Mouse (Mus musculus) left cerebral cortex, adult 11 months (tissue): ENCODE data around the gene Kat6b.
"Not testable (repeated sequence)": the region's sequence is repeated elsewhere in the genome, so short reads cannot be mapped to it uniquely, and the experiment has no call there.

Experiments
- DNase-seq: peaks from one replicate; pipeline ENCODE4 v3.0.0; 2022; ENCODE audit warnings: low spot score

Gene Kat6b

DNA sequence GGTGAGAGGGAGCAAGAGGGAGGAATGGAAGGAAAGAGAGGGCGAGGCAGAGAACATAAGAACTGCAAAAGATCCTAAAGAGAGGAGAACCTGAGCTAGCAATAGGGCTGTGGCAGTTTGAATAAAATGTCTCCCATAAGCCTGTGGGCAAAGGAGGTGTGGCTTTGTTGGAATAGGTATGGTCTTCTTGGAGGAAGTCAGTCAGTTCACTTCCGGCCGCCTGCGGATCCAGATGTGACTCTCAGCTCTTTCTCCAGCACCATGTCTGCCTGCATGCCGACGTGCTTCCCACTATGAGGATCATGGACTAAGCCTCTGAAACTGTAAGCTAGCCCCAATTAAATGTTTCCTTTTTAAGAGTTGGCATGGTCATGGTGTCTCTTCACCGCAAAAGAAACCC, at the start of gene Kat6b:
Gene Kat6b, plus strand, starts transcription at position 204 of the 400 bp plus-strand sequence.
- DNase-seq, result no peak

DNA sequence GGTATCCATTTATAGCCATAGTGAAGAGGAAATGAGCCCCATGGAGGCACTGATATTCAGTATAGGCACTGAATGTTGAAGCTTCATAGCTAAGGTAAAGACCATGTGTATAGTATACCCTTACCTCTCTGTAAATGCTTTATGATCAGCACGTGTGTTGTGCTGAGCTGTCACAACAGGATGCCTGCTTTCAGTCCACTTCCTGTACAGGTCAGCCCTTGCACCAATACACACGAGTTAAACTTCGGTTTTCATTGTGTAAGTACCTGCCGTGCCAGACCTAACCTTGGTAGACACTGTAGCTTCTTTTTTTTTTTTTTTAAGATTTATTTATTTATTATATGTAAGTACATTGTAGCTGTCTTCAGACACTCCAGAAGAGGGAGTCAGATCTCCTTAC, 47.8 kb upstream of the Kat6b start:
- DNase-seq, result no peak

DNA sequence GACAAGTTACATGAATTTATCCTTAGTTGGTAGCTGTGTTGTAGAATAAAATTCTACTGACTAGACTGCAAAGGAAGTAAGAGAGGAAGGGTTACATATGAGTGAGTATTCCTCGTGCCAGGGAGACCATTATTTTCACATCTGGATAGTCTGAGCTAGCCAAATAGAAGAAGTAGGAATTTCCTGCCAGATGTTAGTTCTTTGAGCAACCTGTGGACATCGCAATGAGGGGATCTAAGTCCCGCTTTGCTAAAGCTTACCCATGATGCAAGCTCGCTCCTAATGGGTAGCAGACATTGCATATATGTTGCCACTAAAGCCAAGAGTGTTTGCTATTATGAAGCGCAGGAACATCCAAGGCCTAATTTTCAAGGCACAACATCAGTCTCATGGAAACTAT, 47.2 kb upstream of the Kat6b start:
- no peak for DNase-seq

DNA sequence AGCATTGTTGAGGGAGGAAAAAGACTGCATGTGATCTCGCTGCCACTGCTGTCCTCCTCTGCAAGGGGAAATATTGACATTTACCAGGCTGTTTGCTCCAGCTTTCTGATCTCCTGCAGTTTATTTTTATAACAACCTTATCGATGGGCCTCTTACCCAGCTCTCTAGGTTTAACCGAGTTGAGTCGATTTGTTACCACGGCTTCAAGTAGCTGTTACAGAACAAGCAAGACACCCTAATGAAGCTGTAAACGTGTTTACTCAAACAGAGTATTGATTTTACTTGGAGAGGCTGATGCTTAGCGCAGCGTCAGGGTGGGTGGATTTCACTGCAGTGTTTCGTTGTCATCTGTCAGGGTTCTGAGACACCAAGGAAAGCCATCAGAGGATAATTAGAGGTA, 46.5 kb upstream of the Kat6b start:
- DNase-seq, result no peak

DNA sequence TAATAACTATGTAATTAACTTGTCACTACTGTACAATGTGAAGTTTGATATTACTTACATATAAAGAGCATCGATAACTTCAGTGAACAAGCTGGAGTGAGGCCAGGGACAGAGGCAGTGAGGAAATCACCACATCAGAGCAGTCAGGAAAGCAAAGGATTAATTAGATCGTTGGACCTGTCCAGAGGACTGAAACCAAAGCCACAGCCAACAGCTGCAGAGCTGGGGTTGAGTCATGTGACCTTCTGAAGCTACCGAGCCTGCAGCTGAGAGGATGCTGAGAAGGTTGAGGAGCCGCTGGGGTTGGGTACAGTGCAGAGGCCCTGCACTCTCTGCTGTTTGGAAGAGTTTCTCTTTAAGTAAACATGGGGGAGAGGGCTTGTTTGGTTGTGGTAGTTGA, 41.4 kb upstream of the Kat6b start:
- DNase-seq, result no peak

DNA sequence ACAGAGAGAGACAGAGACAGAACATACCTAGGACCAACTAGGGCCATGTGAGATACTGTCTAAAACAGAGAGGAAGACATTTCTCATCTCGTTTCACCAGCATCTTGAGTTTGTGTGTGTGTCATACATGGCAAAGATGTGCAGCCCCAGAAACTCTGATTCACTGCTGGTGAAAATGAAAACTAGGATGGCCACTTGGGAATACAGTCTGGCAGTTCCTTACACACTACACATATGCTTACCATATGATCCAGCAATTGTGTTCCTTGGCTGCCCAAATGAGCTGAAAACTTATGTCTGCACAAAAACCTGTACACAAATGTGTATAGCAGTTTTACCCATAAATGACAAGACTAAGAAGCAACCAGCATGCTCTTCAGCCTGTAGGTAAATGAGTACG, 40.7 kb upstream of the Kat6b start:
- no peak for DNase-seq

DNA sequence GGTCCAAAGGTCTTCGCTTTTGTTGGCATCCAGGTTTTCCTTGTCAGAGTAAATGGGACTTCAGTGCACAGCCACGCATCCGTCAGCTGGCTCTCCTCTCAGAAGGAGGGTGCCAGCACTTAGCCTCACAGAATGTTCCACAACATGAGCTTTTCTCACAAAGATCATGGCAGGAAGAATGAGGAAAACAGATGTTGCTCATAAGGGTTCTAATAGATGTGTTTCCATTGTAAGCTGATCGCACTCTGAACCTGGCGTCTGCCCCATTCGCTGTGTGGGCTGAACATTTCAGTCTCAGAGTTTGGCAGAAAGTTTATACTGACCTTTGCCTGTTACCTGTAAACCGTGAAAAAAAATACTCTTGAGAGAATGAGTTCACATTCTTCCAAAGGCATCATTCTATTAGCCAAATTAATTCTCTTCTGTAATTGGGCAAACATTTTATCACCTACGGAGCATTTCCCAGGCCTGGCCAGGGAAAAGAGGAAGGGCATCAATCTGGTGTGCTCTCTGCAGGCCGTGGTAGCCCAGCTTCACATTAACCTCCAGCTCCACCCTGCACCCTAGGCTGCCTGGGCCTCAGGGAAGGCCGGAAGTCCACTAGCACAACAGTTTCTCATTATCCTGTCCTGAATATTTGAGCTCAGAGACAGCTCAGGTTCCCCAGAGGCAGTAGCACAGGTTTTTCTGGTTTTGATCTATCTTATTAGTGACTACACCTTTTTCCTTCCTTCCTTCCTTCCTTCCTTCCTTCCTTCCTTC, 39.3 kb upstream of the Kat6b start:
- no peak for DNase-seq

DNA sequence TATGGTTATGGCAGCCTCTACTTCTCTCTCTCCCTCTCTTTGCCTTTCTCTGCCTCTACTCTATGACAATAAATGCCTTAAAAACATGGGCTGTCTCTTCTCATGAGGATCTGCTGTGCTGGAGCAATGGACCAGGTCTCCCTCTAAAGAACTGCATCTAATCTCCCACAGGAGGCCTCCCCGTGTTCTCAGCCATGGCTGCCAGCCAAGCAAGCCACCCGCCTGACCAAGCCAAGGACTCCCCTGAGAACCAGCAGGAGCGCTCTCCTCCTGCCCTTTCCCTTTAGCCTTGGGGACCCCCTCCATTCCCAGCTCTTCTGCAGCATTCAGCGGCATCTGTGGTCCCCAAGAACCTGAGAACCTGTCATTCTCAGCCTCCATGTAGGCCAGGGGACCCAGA, 28.7 kb upstream of the Kat6b start:
- DNase-seq, result no peak

DNA sequence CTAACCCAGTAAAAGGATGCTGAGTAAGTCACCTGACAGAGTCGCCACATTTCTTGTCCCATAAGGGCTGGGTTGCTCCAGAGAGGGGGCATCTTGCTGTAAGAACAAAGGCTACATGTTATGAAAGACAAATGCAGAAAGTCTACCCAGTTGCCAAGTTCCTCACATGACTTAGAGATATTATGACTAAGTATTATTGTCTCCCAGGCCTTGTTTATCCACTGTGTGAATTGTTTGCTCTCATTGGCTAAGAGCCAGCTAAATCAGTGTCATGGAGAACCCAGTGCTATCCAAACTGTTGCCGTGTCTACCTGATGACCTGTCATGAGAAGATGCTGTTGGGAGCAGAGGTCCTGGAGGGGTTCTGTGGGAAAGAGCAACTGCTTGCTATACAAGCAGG, 27.3 kb upstream of the Kat6b start:
- no peak for DNase-seq

DNA sequence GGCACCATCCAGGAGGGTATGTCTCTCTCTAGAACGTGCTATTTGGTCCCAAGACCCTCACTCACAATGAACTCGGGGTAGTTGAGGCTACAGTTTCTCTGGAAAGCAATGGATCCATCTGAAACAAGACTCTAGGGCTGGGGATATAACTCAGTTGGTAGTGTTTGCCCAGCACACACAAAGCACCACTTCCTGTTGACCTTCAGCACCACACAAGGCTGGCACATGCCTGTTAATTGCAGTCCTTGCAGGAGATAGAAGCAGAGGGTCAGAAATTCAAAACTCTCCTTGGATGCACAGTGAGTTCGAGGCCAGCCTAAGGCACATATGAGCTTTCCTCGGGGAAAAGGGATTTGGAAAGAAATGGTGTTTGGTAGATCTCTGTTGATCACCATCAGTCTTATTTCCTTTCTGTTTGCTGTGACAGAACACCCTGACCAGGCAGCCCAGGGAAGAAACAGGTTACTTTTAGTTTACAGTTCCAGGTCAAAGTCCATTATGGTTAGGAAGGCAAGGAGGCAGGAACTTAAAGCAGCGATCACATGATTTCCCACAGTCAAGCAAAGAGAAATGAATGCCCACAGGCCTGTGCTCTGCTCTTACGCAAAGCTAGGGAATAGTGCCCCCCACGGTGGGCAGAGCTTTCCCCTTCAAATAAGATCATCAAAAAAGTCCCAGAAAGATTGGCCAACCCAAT, 25.4 kb upstream of the Kat6b start:
- DNase-seq, result no peak

DNA sequence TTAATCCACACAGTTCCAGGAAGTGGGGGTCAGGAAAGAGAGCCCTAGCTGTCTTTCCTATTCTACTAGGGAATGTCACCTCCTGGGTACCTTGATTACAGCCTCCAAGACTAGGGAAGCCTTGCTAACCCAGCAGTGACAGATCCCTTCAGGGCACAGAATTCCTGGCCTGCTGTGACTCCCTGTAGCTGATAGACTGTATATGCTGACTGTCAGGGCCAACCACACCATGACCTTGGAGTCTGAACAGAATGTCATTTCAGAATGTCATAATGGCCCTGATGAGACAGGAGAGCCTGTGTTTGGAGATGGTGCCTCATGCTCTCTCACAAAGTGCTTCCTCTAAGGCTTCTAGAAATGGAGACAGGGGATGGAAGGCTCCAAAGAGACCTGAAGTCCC, 24.7 kb upstream of the Kat6b start:
- no peak for DNase-seq

DNA sequence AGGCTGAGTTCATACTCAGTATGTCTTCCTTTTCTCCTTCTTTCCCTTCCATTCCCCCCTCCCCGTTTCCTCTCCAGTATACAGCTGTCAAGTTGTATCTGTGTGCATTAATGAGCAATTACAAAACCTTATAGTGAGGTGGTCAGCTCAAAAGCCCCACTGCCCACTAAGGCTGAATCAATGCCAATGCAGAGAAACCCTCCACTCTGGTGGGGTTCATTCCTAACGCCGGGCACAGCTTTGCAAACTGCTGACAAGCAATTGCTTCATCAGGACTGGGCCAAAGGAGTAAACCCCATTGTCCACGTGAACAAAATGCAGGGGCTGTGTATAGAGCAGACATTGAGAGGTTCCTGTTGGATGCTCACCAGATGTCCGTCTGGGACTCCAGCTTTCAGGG, 23.4 kb upstream of the Kat6b start:
- DNase-seq, result no peak

DNA sequence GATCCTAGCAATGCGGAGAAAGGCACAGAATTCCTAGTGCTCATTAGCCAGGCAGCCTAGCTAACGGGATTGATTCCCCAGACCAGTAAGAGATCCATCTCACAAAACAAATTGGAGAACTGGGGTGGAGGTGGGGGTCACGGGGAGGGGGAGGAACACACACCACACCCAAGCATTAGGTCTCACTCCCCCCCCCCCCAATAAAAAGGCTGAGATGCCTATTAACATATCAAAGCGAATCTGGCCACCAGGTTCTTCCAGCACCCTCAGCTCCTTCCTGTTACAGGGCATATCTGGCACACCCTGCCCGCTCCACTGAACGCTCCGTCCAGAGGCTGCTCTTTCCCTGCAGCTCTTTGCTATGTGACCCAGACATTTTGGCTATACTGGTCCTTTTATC, 22.5 kb upstream of the Kat6b start:
- DNase-seq, result no peak

DNA sequence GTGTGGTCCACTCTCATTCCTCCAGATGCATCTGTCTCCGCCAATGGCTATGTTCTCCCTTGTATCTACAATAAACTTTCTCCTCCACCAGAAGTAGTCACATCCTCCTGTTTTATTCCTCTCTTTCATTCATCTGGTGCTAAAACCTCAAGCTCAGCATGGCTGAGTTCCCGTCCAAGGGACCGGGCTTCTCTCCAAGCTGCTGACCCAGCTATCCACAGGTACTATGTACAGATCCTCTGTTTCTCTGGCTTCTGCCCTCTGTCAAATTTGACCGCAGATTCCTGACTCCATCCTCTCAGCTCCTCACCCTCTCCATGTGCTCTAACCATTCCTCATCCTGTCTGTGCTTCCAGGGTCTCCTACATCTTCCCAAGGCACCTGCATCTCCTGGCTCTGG, 22.1 kb upstream of the Kat6b start:
- no peak for DNase-seq

DNA sequence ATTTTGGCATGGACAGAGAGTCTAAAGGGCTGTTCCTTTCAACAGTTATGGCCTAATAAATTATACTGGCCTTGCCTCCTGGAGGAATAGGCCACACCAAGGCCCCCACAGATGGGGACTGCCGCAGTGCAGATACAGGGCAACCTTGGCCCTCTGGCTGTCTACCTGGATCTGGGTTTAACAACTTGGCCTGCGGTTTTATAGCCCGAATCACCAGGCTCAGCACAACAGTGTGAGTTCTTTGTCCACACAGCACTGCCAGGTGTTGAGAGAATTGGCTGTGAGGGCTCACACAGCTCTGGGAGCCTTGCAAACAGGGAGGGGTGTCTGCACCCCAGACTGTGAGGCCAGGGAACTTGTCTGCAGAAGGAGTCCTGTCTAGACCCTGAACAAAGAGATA, 18.8 kb upstream of the Kat6b start:
- DNase-seq, result no peak

DNA sequence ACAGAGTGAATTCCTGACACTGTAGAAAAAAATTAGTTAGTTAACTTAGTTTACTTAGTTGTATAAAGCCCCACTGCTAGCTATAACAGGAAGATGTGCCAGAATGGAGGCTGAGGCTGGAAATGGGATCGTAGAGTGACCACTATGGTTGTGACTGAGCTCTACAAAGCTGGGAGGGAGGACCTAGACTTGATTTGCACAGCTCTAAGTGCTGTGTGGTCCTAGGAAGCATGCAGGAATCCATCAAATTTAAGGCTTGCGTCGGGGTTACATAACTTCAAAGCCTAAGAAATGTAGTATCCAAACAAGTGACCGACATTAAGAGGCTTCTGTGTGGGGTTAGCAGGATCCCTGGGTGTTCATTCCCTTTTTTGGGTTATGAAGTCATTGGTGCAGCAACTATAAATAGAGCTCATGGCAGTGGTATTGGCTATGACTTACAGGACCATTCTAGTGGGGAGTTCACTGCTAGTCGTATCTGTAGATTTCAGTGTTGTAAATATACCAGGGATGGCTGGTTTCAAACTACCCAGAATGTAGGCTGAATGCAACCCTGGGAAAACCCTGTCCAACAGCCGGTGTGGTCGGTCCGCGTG, 18.0 kb upstream of the Kat6b start:
- DNase-seq, result no peak

DNA sequence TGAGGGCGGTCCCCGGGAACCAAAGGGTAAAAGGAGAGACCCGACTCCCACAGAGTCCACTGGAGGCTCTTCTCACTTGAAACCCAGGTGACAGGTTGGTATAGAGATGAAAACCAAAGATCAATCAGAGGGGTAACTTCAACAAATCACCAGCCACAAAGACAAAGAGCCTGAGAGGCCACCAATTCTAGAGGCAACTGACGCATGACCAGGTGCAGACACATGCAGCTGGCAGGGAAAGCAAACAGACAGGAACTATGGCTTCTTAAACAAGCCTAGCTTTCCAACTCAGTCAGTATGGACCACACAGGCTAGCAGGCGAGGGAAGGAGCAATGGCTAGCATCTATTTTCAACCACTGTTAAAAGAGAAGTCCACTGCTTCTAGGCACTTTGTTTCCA, 10.8 kb upstream of the Kat6b start:
- DNase-seq, result no peak

DNA sequence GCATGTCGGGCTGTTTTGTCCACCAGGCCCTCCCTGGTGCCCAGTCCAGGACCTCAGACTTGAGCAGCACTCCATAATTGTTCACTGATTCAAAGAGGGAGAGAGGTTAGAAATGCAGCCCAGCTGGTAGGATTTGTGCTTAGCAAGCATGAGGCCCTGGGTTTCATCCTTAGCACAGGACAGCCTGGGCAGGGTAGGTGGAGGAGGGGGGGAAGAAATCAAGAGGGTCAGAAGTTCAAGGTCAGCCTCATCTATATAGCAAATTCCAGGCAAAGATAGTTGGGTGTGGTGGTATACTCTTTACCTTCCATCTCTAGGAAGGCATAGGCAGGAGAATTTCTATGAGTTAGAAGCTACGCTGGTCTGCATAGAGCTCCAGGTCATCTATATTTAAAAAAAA, 9.3 kb upstream of the Kat6b start:
- no peak for DNase-seq

DNA sequence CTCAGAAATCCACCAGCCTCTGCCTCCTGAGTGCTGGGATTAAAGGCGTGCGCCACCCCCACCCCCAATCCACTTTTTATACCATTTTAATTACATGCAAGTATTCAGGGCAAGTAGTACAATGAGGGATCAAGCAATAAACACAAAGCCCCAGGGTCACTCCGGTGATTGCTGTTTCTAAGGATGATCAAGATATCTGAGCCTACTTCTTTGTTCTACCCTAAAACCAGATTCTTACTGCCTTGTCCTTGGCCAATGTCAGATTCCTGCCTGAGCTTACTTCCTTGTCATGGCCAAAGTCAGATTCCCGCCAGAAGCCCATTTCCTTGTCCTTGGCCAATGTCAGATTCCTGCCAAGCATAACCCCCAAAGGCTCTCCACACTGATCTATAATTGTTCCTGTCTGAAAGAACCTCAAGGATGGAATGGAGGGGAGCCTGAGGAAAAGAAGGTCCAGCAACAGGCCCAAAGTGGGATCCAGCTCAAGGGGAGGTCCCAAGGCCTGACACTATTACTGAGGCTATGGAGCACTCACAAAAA, 6.6 kb upstream of the Kat6b start:
- not testable (repeated sequence) for DNase-seq

DNA sequence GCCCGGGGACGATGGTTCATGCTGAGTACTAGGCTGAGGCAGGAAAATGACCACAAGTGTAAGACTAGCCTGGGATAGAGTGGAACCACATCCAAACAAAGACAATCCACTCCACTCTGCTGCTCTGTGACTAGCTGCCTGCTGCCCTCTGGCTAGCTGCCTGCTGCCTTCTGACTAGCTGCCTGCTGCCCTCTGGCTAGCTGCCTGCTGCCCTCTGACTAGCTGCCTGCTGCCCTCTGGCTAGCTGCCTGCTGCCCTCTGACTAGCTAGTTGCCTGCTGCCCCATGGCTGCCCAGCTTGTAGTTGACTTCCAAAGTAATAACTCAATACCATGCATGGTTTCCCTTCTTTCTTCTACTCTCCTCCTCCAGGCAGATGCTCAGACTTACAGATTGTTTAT, 4.1 kb upstream of the Kat6b start:
- no peak for DNase-seq

DNA sequence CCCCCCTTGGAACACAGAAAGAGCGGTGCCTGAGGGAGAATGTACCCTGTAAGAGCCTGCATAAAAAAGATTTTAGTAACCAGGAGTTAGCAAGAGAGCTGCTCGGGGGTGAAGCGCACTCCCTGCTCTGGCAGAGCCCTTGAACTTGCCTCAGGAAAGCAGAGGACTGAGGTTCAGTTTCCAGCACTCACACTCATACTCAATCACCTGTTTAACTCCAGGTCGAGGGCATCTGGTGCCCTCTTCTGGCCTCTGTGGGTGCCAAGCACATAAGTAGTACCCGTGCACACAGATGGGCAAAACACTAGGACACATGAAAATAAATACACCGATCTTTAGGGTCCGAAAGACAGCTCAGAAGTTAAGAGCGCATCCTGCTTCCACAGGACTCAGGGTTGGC, 1.7 kb upstream of the Kat6b start:
- no peak for DNase-seq

DNA sequence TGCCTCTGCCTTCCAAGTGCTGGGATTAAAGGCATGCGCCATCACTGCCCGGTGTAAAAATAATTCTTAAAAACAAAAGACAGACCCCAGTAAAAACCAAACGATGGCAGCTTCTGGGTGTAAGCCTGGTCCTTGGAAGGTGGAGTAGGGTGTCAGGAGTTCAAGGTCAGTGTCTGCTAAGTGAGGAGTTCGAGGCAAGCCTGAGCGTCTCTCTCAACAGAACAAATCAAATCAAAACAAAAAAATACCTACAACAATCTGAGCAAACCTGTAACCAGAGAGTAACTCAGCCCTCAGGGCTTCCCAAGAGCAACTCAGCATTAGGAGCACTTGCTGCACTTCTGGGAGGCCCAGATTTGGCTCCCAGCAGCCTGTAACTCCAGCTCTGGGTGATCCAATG, 1.0 kb upstream of the Kat6b start:
- DNase-seq, result no peak

DNA sequence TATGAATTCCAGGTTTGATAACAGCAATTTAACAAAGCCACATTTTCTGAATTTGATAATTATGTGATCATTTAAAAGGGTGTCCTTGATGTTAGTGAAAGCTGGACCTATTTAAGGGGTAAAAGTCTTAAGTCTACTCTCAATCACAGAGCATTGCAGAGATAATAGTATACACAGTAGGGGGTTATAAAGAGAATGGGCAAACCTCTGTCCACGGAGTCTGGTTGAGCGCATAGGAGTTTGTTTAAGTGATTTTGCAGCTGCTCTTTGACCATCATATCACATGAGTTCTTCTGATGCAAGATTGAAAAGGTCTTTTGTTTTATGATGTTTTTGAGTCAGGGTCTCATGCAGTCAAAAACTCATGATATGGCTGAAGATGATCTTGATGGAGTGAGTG, 3.0 kb downstream of the Kat6b start:
- no peak for DNase-seq
